Mouse (Mus musculus) E14TG2a.4 (cell line): ENCODE measurements around the gene Herc4.

ENCODE experiments used
- H3K27me3 ChIP-seq: 2 replicates; pipeline ENCODE4 v1.6.1; 2014; ENCODE audit warnings: low read length, control low read depth; ENCODE audit not compliant: insufficient read depth
- H3K36me3 ChIP-seq: 2 replicates; pipeline ENCODE4 v1.6.1; 2014; ENCODE audit warnings: low read length, control low read depth; ENCODE audit not compliant: insufficient read depth
- H3K4me1 ChIP-seq: replicated peaks from 2 replicates; pipeline ENCODE4 v1.6.1; 2014; ENCODE audit warnings: low read depth, low read length, control low read depth
- H3K4me3 ChIP-seq: replicated peaks from 2 replicates; pipeline ENCODE4 v1.5.1; 2014; ENCODE audit warnings: mild to moderate bottlenecking, low read length
- H3K9me3 ChIP-seq: 2 replicates; pipeline ENCODE4 v1.6.1; 2014; ENCODE audit warnings: low read length, control low read depth
- CTCF ChIP-seq: conservative IDR thresholded peaks from 2 replicates; pipeline ENCODE4 v1.5.1; 2014; ENCODE audit warnings: low read length
- NANOG ChIP-seq: IDR thresholded peaks from 2 replicates; pipeline ENCODE4 v1.6.1; 2014; ENCODE audit warnings: borderline replicate concordance, low read length, mixed read lengths
- POU5F1 ChIP-seq: IDR thresholded peaks from 2 replicates; pipeline ENCODE4 v1.6.1; 2014; ENCODE audit warnings: low read length, borderline replicate concordance

Herc4 gene

GRCm38 (mm10) chr10:63230854-63231253 is 12.8 kb upstream of the Herc4 start:
- peaks cover 7% of the 10 kb centered on the region for H3K9me3 ChIP-seq
- no peaks in the 10 kb centered on the region for H3K4me1 ChIP-seq
- H3K27me3 ChIP-seq: no peaks in the 10 kb centered on the region
- TF ChIP-seq POU5F1: no peak
- no peak for TF ChIP-seq CTCF
- TF ChIP-seq NANOG: no peak
- no peak overlapping the region for H3K4me3 ChIP-seq
- H3K36me3 ChIP-seq: no peaks in the 10 kb centered on the region

DNA sequence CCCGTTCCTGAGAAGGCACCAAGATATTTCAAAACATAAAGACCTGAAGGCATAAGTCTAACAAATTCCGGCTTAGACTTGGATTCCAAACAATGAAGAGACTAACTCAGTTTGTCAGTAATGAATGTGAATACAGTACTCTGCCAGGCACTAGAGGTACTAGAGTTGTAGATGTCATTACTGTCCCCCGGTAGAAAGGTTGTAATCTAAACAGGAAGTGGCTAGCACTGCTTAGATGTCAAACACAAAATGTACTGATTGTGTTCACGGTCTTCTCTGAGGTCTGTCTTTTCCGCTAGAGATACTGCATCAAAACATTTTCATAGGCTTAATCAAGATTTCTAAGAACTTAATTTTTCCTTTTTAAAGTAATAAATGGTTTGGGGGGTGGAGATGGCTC is 12.0 kb upstream of the Herc4 start:
- peaks cover 7% of the 10 kb centered on the region for H3K9me3 ChIP-seq
- no peak overlapping the region for H3K4me3 ChIP-seq
- H3K36me3 ChIP-seq: no peaks in the 10 kb centered on the region
- TF ChIP-seq CTCF (no peak), POU5F1 (no peak), NANOG (no peak)
- H3K27me3 ChIP-seq: no peaks in the 10 kb centered on the region
- peaks cover under 1% of the 10 kb centered on the region for H3K4me1 ChIP-seq

GRCm38 (mm10) chr10:63234133-63234532 is 9.5 kb upstream of the Herc4 start:
- Histone ChIP-seq H3K4me3 (no peak overlapping the region), H3K27me3 (no peaks in the 10 kb centered on the region), H3K9me3 (peaks cover 7% of the 10 kb centered on the region), H3K36me3 (no peaks in the 10 kb centered on the region), H3K4me1 (peaks cover 17% of the 10 kb centered on the region)
- TF ChIP-seq NANOG (no peak), CTCF (no peak), POU5F1 (no peak)

DNA sequence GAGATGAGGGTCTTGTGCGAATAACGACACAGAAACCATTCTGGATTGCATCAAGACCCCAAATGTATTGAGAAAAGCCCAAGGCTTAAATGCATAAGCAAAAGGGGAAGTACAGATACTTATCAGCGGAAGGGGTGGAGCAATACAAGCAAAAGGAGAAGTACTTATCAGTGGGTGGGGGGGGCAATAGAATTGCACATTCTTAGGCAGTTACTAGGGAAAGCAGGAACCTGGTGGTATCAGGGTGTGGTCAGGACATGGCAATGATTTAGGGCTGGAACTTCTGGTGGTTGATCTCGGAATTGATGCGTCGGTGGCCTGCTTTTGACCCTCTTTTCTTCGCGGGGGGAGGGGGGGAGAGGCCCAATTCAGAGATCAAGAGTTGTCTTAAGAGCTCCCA is 7.7 kb upstream of the Herc4 start:
- no peak overlapping the region for H3K4me3 ChIP-seq
- TF ChIP-seq CTCF (no peak), POU5F1 (no peak), NANOG (no peak)

DNA sequence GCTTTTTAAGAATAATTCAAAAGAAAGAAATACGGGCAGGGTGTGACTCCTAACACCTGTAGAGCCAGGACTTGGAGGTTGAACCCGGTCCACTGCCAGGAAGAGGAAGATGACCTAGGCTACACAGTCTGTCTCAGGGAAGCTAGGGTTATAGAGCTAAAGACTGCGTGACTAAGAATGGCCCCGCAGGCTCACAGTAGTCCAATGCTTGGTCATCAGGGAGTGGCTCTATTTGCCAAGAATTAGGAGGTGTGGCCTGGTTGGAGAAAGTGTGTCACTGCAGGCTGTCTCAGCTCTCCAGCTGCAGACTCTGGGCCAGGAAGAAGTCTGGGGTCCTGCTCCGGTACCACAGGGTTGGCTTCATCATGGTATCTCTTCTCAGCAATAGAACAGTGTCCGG is 6.9 kb upstream of the Herc4 start:
- no peaks in the 10 kb centered on the region for H3K27me3 ChIP-seq
- no peak for TF ChIP-seq CTCF
- no peak for TF ChIP-seq POU5F1
- TF ChIP-seq NANOG: no peak
- peaks cover 22% of the 10 kb centered on the region for H3K4me1 ChIP-seq
- H3K9me3 ChIP-seq: peaks cover 7% of the 10 kb centered on the region
- no peaks in the 10 kb centered on the region for H3K36me3 ChIP-seq
- no peak overlapping the region for H3K4me3 ChIP-seq

More for the DNA sequence above, 7.7 kb upstream of the Herc4 start:
- no peaks in the 10 kb centered on the region for H3K27me3 ChIP-seq
- H3K9me3 ChIP-seq: peaks cover 7% of the 10 kb centered on the region
- H3K4me1 ChIP-seq: peaks cover 17% of the 10 kb centered on the region
- H3K36me3 ChIP-seq: no peaks in the 10 kb centered on the region

GRCm38 (mm10) chr10:63237206-63237605 is 6.4 kb upstream of the Herc4 start:
- no peaks in the 10 kb centered on the region for H3K36me3 ChIP-seq
- H3K9me3 ChIP-seq: peaks cover 7% of the 10 kb centered on the region
- H3K4me1 ChIP-seq: peaks cover 22% of the 10 kb centered on the region
- no peak overlapping the region for H3K4me3 ChIP-seq
- H3K27me3 ChIP-seq: no peaks in the 10 kb centered on the region
- TF ChIP-seq NANOG (no peak), POU5F1 (no peak), CTCF (no peak)

- Histone ChIP-seq H3K4me3 (no peak overlapping the region), H3K4me1 (peaks cover 30% of the 10 kb centered on the region), H3K9me3 (peaks cover 7% of the 10 kb centered on the region), H3K27me3 (no peaks in the 10 kb centered on the region), H3K36me3 (no peaks in the 10 kb centered on the region)
- no peak for TF ChIP-seq CTCF
- no peak for TF ChIP-seq POU5F1
- TF ChIP-seq NANOG: no peak
Measured at GRCm38 (mm10) chr10:63238090-63238489, 5.5 kb upstream of the Herc4 start.

DNA sequence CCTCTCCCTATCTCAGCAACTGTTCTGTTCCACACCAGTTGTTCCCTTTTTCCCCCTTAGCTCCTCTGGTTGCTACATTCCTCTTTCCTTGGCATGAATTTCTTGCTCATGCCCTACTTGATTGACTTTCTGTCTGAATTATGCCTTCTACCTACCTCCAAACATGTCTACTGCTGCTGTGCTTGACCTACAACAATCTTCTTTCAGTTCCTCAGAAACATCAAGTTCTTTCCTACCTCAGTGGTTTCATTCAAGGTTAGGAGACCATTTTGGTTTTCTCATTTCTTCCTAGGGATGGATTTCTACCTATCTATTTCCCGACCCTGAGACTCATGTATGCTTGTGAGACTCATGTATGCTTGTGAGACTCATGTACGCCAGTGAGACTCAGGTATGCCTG is 3.8 kb upstream of the Herc4 start:
- H3K9me3 ChIP-seq: peaks cover 5% of the 10 kb centered on the region
- no peak overlapping the region for H3K4me3 ChIP-seq
- peaks cover 31% of the 10 kb centered on the region for H3K4me1 ChIP-seq
- no peaks in the 10 kb centered on the region for H3K27me3 ChIP-seq
- H3K36me3 ChIP-seq: no peaks in the 10 kb centered on the region
- TF ChIP-seq CTCF: no peak
- no peak for TF ChIP-seq POU5F1
- TF ChIP-seq NANOG: no peak

DNA sequence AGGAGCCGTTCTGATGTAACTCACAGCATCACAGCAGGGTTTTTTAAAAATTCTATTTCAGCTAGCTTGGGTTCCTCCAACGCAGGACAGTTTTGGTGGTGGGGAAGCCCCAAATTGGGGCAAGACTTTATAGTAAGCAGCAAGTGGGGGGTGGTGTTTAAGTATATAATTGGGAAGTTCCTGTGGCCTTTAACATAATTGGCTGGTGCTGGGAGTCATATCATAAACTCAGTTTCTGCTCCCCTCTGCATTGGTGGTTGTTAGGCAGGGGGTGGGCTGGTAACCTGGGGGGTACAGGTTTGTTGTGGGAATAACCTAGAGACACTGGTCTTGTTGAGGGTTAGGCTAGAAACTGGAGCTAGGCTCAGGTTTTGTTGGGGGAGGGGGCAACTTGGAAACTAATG is 2.7 kb upstream of the Herc4 start:
- Histone ChIP-seq H3K9me3 (no peaks in the 10 kb centered on the region), H3K36me3 (peaks cover 6% of the 10 kb centered on the region), H3K4me3 (no peak overlapping the region), H3K27me3 (no peaks in the 10 kb centered on the region), H3K4me1 (peaks cover 37% of the 10 kb centered on the region)
- no peak for TF ChIP-seq POU5F1
